Mouse (Mus musculus) gastrocnemius, adult 8-10 months (tissue): ENCODE data around the gene Zfp330. TPM values are rescaled to one million over a fixed set of nuclear protein-coding genes. Genes with fewer than 3 reads are reported as not detected.

Experiments
- DNase-seq, 2 experiments: peaks; one replicate each; pipeline ENCODE4 v3.0.0; 2022; ENCODE audit warnings: low spot score in 2 of 2
- total RNA-seq, 4 experiments: library from RNA; stranded (reverse); gene quantifications; 2 replicates each; pipeline ENCODE4 v1.2.4; 2022

Zfp330 gene
- 10 to 100 TPM; 17.5 to 20.5 (median 19.2) TPM for total RNA-seq

- DNase-seq, result peak; percentile 85 to 87
These were observed at the start of gene Zfp330 for GRCm38 (mm10) chr8:82774093-82774422. Zfp330 (minus strand) TSS chr8:82774160.

DNA sequence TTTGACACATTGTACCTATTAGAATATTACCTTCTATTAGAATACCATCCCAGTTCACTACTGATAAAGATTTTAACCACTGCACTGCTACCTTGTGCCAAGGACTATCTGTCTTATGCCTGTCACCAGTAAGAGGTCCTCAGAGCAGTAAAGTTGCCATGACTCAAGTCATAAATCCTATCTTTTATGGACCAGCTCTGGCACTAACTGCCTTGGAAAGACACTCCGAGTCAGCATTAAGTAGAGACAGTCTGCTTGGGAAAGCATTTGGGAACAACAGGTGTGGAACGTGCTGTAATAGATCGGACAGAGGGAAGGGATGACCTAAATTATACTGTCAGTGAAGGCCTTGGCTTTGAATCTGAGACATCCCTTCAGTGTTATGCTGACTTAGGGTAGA is 4.0 kb upstream of the Zfp330 start:
- DNase-seq, result no peak

- no peak for DNase-seq
These were observed 3.4 kb upstream of the Zfp330 start for GRCm38 (mm10) chr8:82777406-82777805.

GRCm38 (mm10) chr8:82774482-82774881 is 522 bp upstream of the Zfp330 start:
- DNase-seq, result no peak

- no peak for DNase-seq
These were observed 448 bp downstream of the Zfp330 start for GRCm38 (mm10) chr8:82773332-82774092.

GRCm38 (mm10) chr8:82770886-82771285 is 3.1 kb downstream of the Zfp330 start:
- no peak for DNase-seq

GRCm38 (mm10) chr8:82759071-82759470 is 14.9 kb downstream of the Zfp330 start:
- no peak for DNase-seq

- DNase-seq, result no peak
These were observed 19.0 kb downstream of the Zfp330 start for GRCm38 (mm10) chr8:82754946-82755345.

GRCm38 (mm10) chr8:82746617-82747016 is 27.3 kb downstream of the Zfp330 start:
- no peak for DNase-seq

DNA sequence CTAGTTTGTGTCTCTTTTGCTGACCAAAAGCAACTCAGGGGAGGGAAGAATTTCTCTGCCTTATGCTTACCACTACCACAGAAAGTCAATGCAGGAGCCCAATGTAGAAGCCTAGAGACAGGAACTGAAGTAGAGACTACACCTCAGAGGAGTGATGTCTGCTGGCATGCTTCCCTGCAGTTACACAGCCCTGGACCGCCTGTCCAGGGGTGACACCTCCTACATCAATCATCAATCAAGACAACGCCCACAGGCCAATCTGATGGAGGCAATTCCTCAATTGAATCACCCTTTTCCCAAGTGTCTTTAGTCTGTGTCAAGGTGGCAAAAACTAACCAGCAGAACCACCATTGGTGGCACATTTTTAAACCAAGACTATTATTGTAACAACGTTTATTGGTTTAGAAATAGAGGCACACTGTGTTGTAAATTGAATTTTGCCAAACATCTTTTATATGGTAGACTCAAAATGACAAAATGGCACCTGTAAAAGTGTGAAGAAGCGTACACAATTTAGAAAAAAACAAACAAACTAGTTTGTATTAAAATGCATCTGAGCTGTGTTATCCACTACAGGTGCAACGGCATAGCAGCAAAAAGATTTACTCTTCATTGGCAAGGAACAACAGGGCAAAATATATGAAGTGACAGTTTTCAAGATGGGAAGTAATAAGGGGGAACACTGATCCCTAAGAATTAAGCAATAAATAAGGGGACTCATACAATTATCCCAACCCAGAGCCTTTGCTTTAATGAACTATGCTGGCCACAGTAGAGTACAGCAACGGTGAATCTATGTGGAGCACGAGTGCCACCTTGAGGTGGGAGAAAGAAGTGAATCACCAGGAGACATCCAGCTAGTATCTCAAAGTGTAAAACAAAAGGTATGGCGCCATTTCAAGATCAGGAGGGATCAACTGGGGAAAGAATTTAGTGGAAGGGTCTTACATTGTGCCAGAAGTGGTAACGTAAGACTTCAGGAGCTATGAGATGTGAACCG is 29.8 kb downstream of the Zfp330 start:
- DNase-seq, result peak; percentile 13 to 16

Other genes starting within 250 kb of the Zfp330 start
- 10 to 100 TPM; 35.8 to 50.2 (median 41.7) TPM for gene Rnf150, start 89.2 kb upstream of the Zfp330 start, total RNA-seq